Mouse (Mus musculus): ENCODE data around the gene Slc35f1. TPM values are rescaled to one million over a fixed set of nuclear protein-coding genes. Genes with fewer than 3 reads are reported as not detected.

The Slc35f1 gene
- 0.12 TPM for total RNA-seq (2023)

DNA sequence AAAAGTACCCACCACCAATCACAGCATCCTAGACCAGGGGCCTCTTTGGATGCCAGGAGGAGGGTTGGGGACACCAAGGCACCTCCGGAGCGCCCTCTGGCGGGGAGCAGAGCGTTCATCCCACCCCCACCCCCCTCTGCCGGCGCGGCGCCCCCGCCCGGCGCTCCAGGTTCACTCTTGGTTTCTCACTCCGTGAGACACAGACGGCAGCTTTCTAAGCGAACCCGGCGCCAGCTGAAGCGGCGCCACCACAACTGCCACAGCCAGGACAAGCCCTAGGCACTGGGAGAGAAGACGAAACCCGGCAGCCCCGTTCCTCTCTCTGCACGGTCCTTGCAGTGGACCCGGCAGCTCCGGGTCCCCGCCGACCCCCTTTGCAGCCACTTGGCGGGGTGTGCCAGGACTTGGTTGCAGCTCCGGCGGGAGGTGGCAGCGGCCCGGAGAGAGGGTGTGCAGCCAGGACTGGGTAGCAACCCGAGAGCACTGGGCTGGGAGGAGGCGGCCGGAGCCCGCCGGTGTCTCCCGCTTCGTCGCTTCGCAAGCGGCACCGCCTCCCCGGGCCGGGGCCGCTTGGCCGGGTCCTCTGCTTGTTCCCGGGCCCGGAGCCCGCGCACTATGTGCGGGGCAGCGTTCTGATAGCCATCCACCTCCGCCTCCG lies at the start of gene Slc35f1:
Slc35f1 (plus strand) TSS at position 200 of the 658 bp plus-strand sequence.

All from CD4-positive naive resting alpha-beta T cell, adult 57 days (primary cell).